Mouse (Mus musculus) neural tube, embryonic 12.5 days (tissue): ENCODE measurements around the gene Arhgef6. TPM values are rescaled to one million over a fixed set of nuclear protein-coding genes. Genes with fewer than 3 reads are reported as not detected.

Source experiments
- ATAC-seq: fragments of 200-750 bp; cut with Nextera tagmentation; 2 replicates; pipeline ENCODE4 v1.8.0; 2017; ENCODE audit warnings: low read depth, mild to moderate bottlenecking, moderate TSS enrichment, moderate library complexity; ENCODE audit not compliant: low FRiP score
- H3K27ac ChIP-seq: fragments of 300-500 bp; sonication (generic); 2 replicates; pipeline ENCODE4 v1.5.1; 2016
- H3K27me3 ChIP-seq: fragments of 300-500 bp; sonication (generic); replicated peaks from 2 replicates; pipeline ENCODE4 v1.6.1; 2016; ENCODE audit warnings: mild to moderate bottlenecking
- H3K36me3 ChIP-seq: fragments of 300-500 bp; sonication (generic); 2 replicates; pipeline ENCODE4 v1.6.1; 2016; ENCODE audit warnings: mild to moderate bottlenecking
- H3K4me1 ChIP-seq: fragments of 300-500 bp; sonication (generic); 2 replicates; pipeline ENCODE4 v1.6.1; 2016
- H3K4me2 ChIP-seq: fragments of 300-500 bp; sonication (generic); replicated peaks from 2 replicates; pipeline ENCODE4 v1.6.1; 2016; ENCODE audit warnings: mild to moderate bottlenecking
- H3K4me3 ChIP-seq: fragments of 300-500 bp; sonication (generic); 2 replicates; pipeline ENCODE4 v1.5.1; 2016
- H3K9ac ChIP-seq: fragments of 300-500 bp; sonication (generic); 2 replicates; pipeline ENCODE4 v1.6.1; 2016; ENCODE audit warnings: mild to moderate bottlenecking
- H3K9me3 ChIP-seq: fragments of 300-500 bp; sonication (generic); 2 replicates; pipeline ENCODE4 v1.6.1; 2016; ENCODE audit warnings: mild to moderate bottlenecking
- WGBS: fragments of 180-500 bp; shearing (Covaris S2); methylation state at CpG from one replicate; pipeline ENCODE4 v1.1.7; 2016; 5-methylcytosine and 5-hydroxymethylcytosine counted together
- polyA plus RNA-seq: library from polyadenylated mRNA; unstranded; fragments of >200 nt; fragmentation: Nextera tagmentation; extraction: Ambion mirVana; gene quantifications from 2 replicates; pipeline ENCODE4 v1.2.1, GENCODE M21; 2016

Arhgef6 gene
- polyA plus RNA-seq, 1 experiment from 2014 or later, result 7.5 TPM

DNA sequence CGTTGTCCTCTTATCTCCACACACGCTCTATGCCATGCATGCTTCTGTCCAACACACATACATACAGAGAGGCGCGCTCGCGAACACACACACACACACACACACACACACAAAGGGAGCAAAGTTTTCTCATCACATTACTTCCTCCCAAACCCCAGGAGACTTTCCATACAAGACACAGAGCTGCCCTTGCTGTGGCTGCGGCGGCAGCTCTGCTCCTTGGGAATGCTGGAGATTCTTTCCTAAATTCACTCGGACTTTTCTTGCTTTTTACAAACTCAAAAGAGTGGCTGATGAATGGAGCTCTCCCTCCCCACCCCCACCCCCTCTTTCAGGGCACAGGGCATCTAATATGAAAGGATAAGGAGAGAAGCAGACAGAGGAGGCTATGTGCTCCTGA is 52.2 kb downstream of the Arhgef6 start:
- no peak overlapping the region for H3K4me3 ChIP-seq
- no peak for ATAC-seq
- no peaks in the 10 kb centered on the region for H3K27me3 ChIP-seq
- H3K9me3 ChIP-seq, result no peaks in the 10 kb centered on the region
- H3K36me3 ChIP-seq, result no peaks in the 10 kb centered on the region
- H3K4me2 ChIP-seq, result no peak overlapping the region
- H3K4me1 ChIP-seq, result no peaks in the 10 kb centered on the region
- H3K27ac ChIP-seq, result no peak overlapping the region
- 72% methylated on average over 9 of the region's 9 CpGs for WGBS
- no peak overlapping the region for H3K9ac ChIP-seq

DNA sequence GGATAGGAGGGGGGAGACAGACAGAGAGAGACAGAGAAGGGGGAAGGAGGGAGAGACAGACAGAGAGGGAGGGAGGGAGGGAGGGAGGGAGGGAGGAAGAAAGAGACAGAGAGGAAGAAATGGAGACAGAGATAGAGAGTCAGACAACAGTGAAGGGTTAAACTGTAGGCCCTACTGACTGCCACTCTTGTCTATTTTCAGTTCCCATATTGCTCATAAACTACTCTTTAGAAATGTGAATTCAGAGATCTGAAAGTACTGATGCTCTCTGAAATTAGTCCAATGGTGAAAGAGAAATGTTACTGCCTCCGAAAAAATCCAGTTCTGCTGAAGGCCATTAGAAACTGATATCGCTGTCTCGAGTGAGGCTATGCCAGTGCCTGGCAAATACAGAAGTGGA is 56.3 kb downstream of the Arhgef6 start:
- no peaks in the 10 kb centered on the region for H3K4me1 ChIP-seq
- no peaks in the 10 kb centered on the region for H3K36me3 ChIP-seq
- H3K27me3 ChIP-seq, result no peaks in the 10 kb centered on the region
- H3K4me3 ChIP-seq, result no peak overlapping the region
- no peak for ATAC-seq
- no peaks in the 10 kb centered on the region for H3K9me3 ChIP-seq
- H3K4me2 ChIP-seq, result no peak overlapping the region
- H3K27ac ChIP-seq, result no peak overlapping the region
- no peak overlapping the region for H3K9ac ChIP-seq
- WGBS, result 99% methylated on average over 3 of the region's 3 CpGs

DNA sequence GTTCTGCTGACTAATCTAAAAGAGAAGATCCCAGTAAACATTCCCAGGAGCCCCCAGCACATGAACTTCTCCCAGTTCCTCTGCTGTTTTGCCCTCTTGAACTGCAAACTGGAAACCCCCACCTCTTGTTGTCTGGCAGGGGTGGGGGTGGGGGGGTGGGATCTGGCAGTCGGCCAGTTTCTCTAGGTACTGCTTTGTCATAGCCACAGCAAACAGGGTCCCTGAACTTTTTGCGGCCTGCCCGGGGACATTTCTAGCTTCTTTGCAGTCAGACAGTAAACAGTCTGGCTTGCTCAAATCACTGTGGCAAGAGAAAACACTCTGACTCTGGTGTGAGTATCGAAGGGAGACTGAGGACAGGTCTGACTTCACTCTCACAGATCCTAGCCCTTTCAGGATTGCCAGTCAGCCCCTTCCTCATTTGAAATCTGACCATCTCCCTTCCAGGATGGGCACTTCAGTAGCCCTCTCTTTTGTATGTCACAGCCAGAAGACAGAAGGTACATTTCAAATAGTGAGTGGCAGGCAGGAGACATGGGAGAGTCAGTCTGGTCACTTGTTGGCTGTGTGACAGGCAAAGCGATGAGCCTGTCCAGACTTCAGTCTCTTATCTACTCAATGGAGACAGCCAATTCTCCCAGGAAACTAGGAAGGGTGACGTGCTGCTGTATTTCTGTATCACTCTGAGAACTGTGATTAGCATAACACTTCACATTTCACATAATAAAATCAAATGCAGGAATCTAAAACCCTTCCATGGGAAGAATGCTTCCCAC is 60.8 kb downstream of the Arhgef6 start:
- H3K27ac ChIP-seq, result no peak overlapping the region
- no peak overlapping the region for H3K9ac ChIP-seq
- H3K36me3 ChIP-seq, result no peaks in the 10 kb centered on the region
- 55% methylated on average over 6 of the region's 6 CpGs for WGBS
- H3K4me1 ChIP-seq, result no peaks in the 10 kb centered on the region
- no peak overlapping the region for H3K4me3 ChIP-seq
- no peak for ATAC-seq
- no peaks in the 10 kb centered on the region for H3K27me3 ChIP-seq
- no peaks in the 10 kb centered on the region for H3K9me3 ChIP-seq
- H3K4me2 ChIP-seq, result no peak overlapping the region

DNA sequence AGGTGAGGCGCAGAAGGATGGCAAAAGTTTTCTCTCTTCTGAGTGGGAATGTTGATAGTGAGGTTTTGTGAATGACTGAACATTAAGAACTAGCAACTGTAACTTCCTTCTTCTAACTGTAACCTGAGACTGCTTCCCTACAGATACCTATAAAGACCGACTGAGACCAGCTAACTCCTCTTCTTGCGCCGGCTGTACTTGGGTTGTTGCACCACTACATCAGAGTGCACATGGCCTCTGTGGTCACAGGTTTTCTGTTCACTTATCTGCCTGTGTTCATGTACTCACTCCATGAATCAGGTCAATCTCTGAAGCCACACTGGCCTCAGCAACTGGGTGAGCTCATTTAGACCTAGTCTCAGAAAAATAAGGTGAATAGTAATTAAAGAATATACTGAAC is 75.0 kb downstream of the Arhgef6 start:
- Histone ChIP-seq H3K4me2 (no peak overlapping the region), H3K4me1 (no peaks in the 10 kb centered on the region), H3K27me3 (no peaks in the 10 kb centered on the region), H3K27ac (no peak overlapping the region), H3K9ac (no peak overlapping the region), H3K4me3 (no peak overlapping the region), H3K36me3 (no peaks in the 10 kb centered on the region), H3K9me3 (no peaks in the 10 kb centered on the region)
- no peak for ATAC-seq
- 80% methylated on average over 4 of the region's 4 CpGs for WGBS

DNA sequence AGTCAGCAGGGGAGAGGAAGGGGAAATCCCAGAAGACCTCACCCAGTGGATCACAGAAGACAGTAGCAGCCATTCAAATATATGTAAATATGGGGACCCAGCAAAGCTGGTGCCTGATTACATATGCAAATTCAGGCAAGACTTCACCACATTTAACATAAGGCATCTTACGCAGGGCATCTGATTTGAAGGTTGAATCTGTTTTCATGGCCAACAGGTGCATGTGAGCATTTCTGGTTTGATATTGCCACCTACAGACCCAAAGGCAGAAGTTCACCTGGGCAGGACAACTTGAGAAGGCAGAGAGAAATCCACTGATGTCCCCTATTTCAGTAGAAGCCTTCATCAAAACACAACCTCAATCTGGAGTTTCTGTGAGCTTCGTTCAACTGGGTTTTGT is 77.8 kb downstream of the Arhgef6 start:
- H3K9me3 ChIP-seq, result no peaks in the 10 kb centered on the region
- no peak overlapping the region for H3K4me2 ChIP-seq
- no peak overlapping the region for H3K4me3 ChIP-seq
- no peak for ATAC-seq
- H3K9ac ChIP-seq, result no peak overlapping the region
- H3K27me3 ChIP-seq, result no peaks in the 10 kb centered on the region
- 53% methylated on average over 2 of the region's 2 CpGs for WGBS
- no peaks in the 10 kb centered on the region for H3K4me1 ChIP-seq
- H3K27ac ChIP-seq, result no peak overlapping the region
- H3K36me3 ChIP-seq, result no peaks in the 10 kb centered on the region

DNA sequence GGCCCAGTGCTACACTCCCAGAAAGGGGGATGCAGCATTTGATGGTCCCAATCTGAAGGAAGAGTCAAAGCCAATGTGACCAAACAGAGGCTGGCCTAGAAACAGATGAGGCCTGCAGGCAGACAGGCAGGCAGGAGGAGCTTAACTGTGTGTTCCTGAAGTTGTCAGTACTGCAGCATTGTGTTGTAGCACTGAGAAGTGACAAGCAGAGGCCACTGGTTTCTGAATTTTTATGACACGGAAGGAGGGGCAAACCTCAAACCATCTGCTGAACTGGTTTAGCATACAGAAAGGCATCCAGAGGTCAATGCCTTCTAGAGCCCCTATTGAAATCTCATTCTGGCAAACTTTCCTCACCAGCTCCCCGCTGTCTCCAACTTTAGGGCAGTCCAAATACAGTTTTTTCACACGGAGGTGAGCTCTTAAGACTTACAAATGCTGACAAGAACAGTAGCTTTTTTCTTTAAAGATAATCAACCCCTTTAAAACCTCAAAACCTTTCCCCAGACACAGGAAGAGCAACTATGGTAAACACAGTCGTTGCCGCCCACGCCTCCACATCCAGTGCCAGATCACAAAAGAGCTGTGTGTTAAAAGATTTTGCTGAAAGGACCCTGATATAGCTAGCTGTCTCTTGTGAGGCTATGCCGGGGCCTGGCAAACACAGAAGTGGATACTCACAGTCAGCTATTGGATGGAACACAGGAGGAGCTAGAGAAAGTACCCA is 85.0 kb downstream of the Arhgef6 start:
- no peak for ATAC-seq
- Histone ChIP-seq H3K27me3 (no peaks in the 10 kb centered on the region), H3K27ac (no peak overlapping the region), H3K9me3 (no peaks in the 10 kb centered on the region), H3K4me2 (no peak overlapping the region), H3K4me3 (no peak overlapping the region), H3K36me3 (no peaks in the 10 kb centered on the region), H3K9ac (no peak overlapping the region), H3K4me1 (no peaks in the 10 kb centered on the region)
- 73% methylated on average over 7 of the region's 7 CpGs for WGBS

DNA sequence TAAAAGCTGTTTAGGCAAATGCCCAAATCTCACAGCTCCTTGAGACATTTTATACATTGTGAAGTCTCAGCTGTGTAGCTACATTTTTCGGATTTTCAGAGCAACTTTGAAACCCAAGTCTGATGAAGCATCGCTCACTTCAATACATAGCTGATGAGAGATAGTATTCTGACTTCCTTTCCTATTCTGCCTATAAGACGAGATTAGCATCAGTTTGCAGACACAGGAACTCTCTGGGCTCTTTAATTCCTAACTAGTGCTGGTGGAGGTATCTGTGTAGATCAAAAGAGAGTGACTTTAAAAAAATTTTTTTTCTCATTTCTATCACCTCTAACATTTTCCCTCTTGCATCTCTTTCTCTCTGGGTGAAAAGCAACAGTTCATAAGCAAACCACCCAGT is 100.0 kb downstream of the Arhgef6 start:
- H3K4me1 ChIP-seq, result no peaks in the 10 kb centered on the region
- WGBS, result 74% methylated on average over 3 of the region's 3 CpGs
- no peak overlapping the region for H3K4me3 ChIP-seq
- H3K36me3 ChIP-seq, result no peaks in the 10 kb centered on the region
- no peaks in the 10 kb centered on the region for H3K9me3 ChIP-seq
- H3K27me3 ChIP-seq, result no peaks in the 10 kb centered on the region
- H3K27ac ChIP-seq, result no peak overlapping the region
- H3K9ac ChIP-seq, result no peak overlapping the region
- no peak for ATAC-seq
- H3K4me2 ChIP-seq, result no peak overlapping the region

DNA sequence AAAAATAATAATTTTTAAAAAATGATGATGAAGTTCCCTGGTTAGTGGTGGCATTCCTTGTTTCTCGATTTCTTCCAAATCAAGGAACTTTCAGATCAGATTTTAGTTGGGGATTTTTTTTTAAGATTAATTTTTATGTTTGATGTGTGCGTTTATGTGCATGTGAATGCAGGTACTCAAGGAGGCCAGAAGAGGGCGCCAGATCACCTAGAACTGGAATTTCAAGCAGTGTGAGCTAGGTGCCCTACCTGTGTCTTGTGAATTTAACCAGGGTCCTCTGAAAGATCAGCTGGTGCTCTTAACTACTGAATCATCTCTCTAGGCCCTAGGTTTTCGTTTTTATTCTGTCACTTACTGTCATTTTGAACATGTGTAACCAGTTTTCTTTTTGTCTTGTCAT is 102.5 kb downstream of the Arhgef6 start:
- ATAC-seq, result no peak
- Histone ChIP-seq H3K27me3 (no peaks in the 10 kb centered on the region), H3K4me3 (no peak overlapping the region), H3K9me3 (no peaks in the 10 kb centered on the region), H3K4me2 (no peak overlapping the region), H3K36me3 (no peaks in the 10 kb centered on the region), H3K9ac (no peak overlapping the region), H3K27ac (no peak overlapping the region), H3K4me1 (no peaks in the 10 kb centered on the region)
- WGBS, result 65% methylated on average over 4 of the region's 4 CpGs

DNA sequence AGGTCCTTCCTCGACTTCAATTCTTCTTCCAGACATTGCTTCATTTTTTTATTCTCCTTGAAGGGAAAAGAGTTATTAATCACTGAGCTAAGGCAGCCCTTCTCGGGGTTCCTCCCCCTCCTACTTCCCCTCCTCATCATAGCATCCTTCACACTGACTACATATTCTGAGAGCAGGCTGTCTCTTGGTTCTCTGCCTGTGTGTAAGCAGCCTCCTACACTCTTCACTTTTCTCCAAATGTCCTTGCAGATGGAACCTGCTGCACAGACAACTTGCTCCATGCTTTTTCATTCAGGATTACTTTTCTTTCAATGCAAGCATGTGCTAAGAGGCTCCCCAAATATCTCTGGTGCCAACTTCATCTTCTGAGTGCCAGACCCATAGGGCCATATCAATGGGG is 104.9 kb downstream of the Arhgef6 start:
- Histone ChIP-seq H3K4me1 (no peaks in the 10 kb centered on the region), H3K36me3 (no peaks in the 10 kb centered on the region), H3K4me2 (no peak overlapping the region), H3K9me3 (no peaks in the 10 kb centered on the region), H3K4me3 (no peak overlapping the region), H3K27me3 (no peaks in the 10 kb centered on the region), H3K9ac (no peak overlapping the region), H3K27ac (no peak overlapping the region)
- 56% methylated on average over 2 of the region's 2 CpGs for WGBS
- ATAC-seq, result no peak

DNA sequence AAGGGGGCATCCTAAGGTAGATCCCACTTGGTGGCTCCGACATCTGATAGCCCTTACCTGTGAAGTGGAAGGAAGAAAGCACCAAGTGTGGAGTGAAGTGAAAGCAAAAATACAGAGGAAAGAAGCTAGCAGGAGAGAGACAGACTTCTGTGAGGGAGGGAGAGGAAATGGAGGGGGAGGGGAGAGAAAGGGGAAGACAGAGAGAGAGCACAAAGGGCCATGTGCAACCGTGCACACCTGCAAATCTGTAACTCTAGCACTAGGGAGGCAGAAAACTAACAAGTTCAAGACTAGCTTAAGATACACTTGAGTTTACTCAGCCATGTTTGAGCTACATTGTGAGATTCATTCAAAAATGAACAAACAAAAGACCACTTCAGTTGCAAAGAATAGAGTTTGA is 110.4 kb downstream of the Arhgef6 start:
- Histone ChIP-seq H3K4me1 (no peaks in the 10 kb centered on the region), H3K4me2 (no peak overlapping the region), H3K4me3 (no peak overlapping the region), H3K9ac (no peak overlapping the region), H3K27ac (no peak overlapping the region), H3K27me3 (no peaks in the 10 kb centered on the region), H3K36me3 (no peaks in the 10 kb centered on the region), H3K9me3 (no peaks in the 10 kb centered on the region)
- 71% methylated on average over 2 of the region's 2 CpGs for WGBS
- no peak for ATAC-seq

DNA sequence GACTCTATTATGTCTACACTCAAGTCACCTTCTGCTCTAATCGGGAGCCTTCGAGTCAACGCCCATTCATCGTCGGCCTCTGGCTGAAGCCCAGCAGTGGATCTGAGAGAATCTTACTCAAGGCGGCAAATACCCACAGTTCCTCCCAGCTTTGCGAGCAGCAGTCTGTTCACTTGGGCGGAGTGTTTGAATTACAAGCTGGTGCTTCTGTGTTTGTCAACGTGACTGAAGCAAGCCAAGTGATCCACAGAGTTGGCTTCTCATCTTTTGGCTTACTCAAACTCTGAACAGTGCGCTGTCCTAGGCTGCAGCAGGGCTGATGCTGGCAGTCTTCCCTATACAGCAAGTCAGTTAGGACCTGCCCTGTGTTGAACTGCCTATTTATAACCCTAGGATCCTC is 115.2 kb downstream of the Arhgef6 start:
- no peak for ATAC-seq
- WGBS, result 81% methylated on average over 10 of the region's 10 CpGs

DNA sequence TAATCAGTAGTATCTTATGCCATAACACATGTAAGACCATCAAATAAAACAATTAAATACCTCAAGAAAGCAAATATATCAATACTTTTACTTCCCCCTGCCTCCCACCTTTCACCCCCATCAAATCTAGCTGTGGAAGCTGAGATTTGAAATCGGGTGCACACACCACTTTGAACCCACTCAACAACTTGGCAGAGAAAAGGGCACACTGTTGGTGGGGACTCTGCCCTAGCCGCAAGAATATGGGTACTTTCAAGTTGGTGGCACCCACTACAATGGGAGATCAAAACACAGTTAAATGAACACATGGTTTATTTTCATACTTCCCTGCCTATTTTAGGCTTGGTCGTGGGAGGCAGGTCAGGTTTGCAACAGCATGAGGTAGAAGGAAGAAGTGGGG is 116.6 kb downstream of the Arhgef6 start:
- Histone ChIP-seq H3K9ac (no peak overlapping the region), H3K36me3 (no peaks in the 10 kb centered on the region), H3K27ac (no peak overlapping the region), H3K4me2 (no peak overlapping the region), H3K27me3 (no peaks in the 10 kb centered on the region), H3K4me3 (no peak overlapping the region), H3K4me1 (no peaks in the 10 kb centered on the region), H3K9me3 (no peaks in the 10 kb centered on the region)
- 85% methylated on average over 3 of the region's 3 CpGs for WGBS
- ATAC-seq, result no peak

More for the DNA sequence above, 115.2 kb downstream of the Arhgef6 start:
- Histone ChIP-seq H3K4me2 (no peak overlapping the region), H3K36me3 (no peaks in the 10 kb centered on the region), H3K9ac (no peak overlapping the region), H3K4me3 (no peak overlapping the region), H3K4me1 (no peaks in the 10 kb centered on the region), H3K9me3 (no peaks in the 10 kb centered on the region), H3K27ac (no peak overlapping the region), H3K27me3 (no peaks in the 10 kb centered on the region)

DNA sequence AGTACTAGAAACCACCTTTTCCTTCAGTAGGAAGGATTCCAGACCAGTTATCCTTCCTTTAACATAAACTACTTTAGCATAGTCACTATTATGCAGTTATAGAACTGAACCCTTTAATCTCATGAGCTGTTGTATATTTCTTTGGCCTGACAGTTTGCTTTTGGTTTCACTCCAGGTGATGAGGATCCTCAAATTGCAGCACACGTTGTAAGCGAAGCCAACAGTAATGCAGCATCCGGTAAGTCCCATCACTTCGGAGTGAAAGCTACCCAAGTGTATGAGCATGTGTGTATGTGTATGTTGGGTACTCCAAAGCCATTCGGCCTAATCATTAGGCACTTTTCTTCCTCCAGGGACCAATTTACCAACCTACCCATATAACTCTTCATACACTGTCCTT is 119.0 kb downstream of the Arhgef6 start:
- 88% methylated on average over 5 of the region's 5 CpGs for WGBS
- no peak overlapping the region for H3K4me3 ChIP-seq
- no peaks in the 10 kb centered on the region for H3K9me3 ChIP-seq
- no peak overlapping the region for H3K27ac ChIP-seq
- no peaks in the 10 kb centered on the region for H3K27me3 ChIP-seq
- no peaks in the 10 kb centered on the region for H3K4me1 ChIP-seq
- H3K36me3 ChIP-seq, result no peaks in the 10 kb centered on the region
- no peak overlapping the region for H3K9ac ChIP-seq
- ATAC-seq, result no peak
- H3K4me2 ChIP-seq, result no peak overlapping the region
